Mouse (Mus musculus): ENCODE results near the gene Fut2. TPM values are rescaled to one million over a fixed set of nuclear protein-coding genes. Genes with fewer than 3 reads are reported as not detected.

The Fut2 gene
- polyA plus RNA-seq, 1 experiment from 2014 or later: 0.08 TPM

GRCm38 (mm10) chr7:45709677-45710355, 43.6 kb upstream of the Fut2 start:
- Histone ChIP-seq H3K4me2 (no peak overlapping the region), H3K9me3 (ENCODE audit: control insufficient read depth, low read length) (no peaks in the 10 kb centered on the region)

GRCm38 (mm10) chr7:45709036-45709435, 42.8 kb upstream of the Fut2 start:
- no peak for ATAC-seq (replicated peaks; ENCODE audit: low FRiP score)
- no peak overlapping the region for H3K4me2 ChIP-seq
- H3K4me3 ChIP-seq (ENCODE audit: low read depth, low read length): no peak overlapping the region
- peaks cover 29% of the 10 kb centered on the region for H3K36me3 ChIP-seq (ENCODE audit: control insufficient read depth, insufficient read depth, low read length)
- H3K9ac ChIP-seq (ENCODE audit: low read depth, low read length): no peak overlapping the region
- H3K9me3 ChIP-seq (ENCODE audit: control insufficient read depth, low read length): no peaks in the 10 kb centered on the region
- DNase-seq (ENCODE audit: low spot score): no peak
- 53% methylated on average over 6 of the region's 6 CpGs for WGBS
- no peak overlapping the region for H3K27ac ChIP-seq (ENCODE audit: low read depth, low read length)
- H3K27me3 ChIP-seq (replicated peaks; ENCODE audit: control insufficient read depth, insufficient read depth, low read length): no peaks in the 10 kb centered on the region
- peaks cover 33% of the 10 kb centered on the region for H3K4me1 ChIP-seq (replicated peaks; ENCODE audit: control insufficient read depth, insufficient read depth, low read length)

More at GRCm38 (mm10) chr7:45709677-45710355, 43.6 kb upstream of the Fut2 start:
- Histone ChIP-seq H3K27ac (ENCODE audit: low read depth, low read length) (no peak overlapping the region), H3K4me3 (ENCODE audit: low read depth, low read length) (no peak overlapping the region), H3K36me3 (ENCODE audit: control insufficient read depth, insufficient read depth, low read length) (peaks cover 29% of the 10 kb centered on the region), H3K9ac (ENCODE audit: low read depth, low read length) (no peak overlapping the region), H3K4me1 (replicated peaks; ENCODE audit: control insufficient read depth, insufficient read depth, low read length) (peaks cover 40% of the 10 kb centered on the region), H3K27me3 (replicated peaks; ENCODE audit: control insufficient read depth, insufficient read depth, low read length) (no peaks in the 10 kb centered on the region)
- ATAC-seq (replicated peaks; ENCODE audit: low FRiP score): no peak
- WGBS: 77% methylated on average over 14 of the region's 14 CpGs
- no peak for DNase-seq (ENCODE audit: low spot score)

- Histone ChIP-seq H3K4me3 (ENCODE audit: low read depth, low read length) (no peak overlapping the region), H3K36me3 (ENCODE audit: control insufficient read depth, insufficient read depth, low read length) (peaks cover 26% of the 10 kb centered on the region), H3K9ac (ENCODE audit: low read depth, low read length) (0 out of 2 replicates have a peak overlapping the region, but pooled peaks have one; percentile 9), H3K27me3 (replicated peaks; ENCODE audit: control insufficient read depth, insufficient read depth, low read length) (no peaks in the 10 kb centered on the region), H3K4me1 (replicated peaks; ENCODE audit: control insufficient read depth, insufficient read depth, low read length) (peaks cover 38% of the 10 kb centered on the region), H3K27ac (ENCODE audit: low read depth, low read length) (peak overlapping the region; percentile 82), H3K9me3 (ENCODE audit: control insufficient read depth, low read length) (no peaks in the 10 kb centered on the region), H3K4me2 (peak overlapping the region; percentile 100)
- 40% methylated on average over 13 of the region's 13 CpGs for whole genome bisulfite sequencing
- no peak for ATAC-seq (replicated peaks; ENCODE audit: low FRiP score)
- no peak for DNase-seq (ENCODE audit: low spot score)
These were observed 42.1 kb upstream of the Fut2 start for GRCm38 (mm10) chr7:45708221-45708761.

- peaks cover 38% of the 10 kb centered on the region for H3K4me1 ChIP-seq (replicated peaks; ENCODE audit: control insufficient read depth, insufficient read depth, low read length)
- peak; percentile 89 for DNase-seq (ENCODE audit: low spot score)
- under 1% methylated on average over 27 of the region's 27 CpGs for WGBS
- peak overlapping the region; percentile 82 for H3K9ac ChIP-seq (ENCODE audit: low read depth, low read length)
- peak overlapping the region; percentile 100 for H3K4me2 ChIP-seq
- H3K9me3 ChIP-seq (ENCODE audit: control insufficient read depth, low read length): no peaks in the 10 kb centered on the region
- peak overlapping the region; percentile 69 for H3K4me3 ChIP-seq (ENCODE audit: low read depth, low read length)
- H3K27me3 ChIP-seq (replicated peaks; ENCODE audit: control insufficient read depth, insufficient read depth, low read length): no peaks in the 10 kb centered on the region
- peaks cover 18% of the 10 kb centered on the region for H3K36me3 ChIP-seq (ENCODE audit: control insufficient read depth, insufficient read depth, low read length)
- H3K27ac ChIP-seq (ENCODE audit: low read depth, low read length): peak overlapping the region; percentile 82
- 0 out of 2 replicates have a peak, but pooled peaks have one; percentile 17 for ATAC-seq (replicated peaks; ENCODE audit: low FRiP score)
These were observed 41.3 kb upstream of the Fut2 start for GRCm38 (mm10) chr7:45707375-45707967.

GRCm38 (mm10) chr7:45706721-45707241, 40.6 kb upstream of the Fut2 start:
- Histone ChIP-seq H3K4me1 (replicated peaks; ENCODE audit: control insufficient read depth, insufficient read depth, low read length) (peaks cover 38% of the 10 kb centered on the region), H3K9ac (ENCODE audit: low read depth, low read length) (peak overlapping the region; percentile 82), H3K36me3 (ENCODE audit: control insufficient read depth, insufficient read depth, low read length) (peaks cover 11% of the 10 kb centered on the region), H3K27ac (ENCODE audit: low read depth, low read length) (peak overlapping the region; percentile 82), H3K9me3 (ENCODE audit: control insufficient read depth, low read length) (no peaks in the 10 kb centered on the region), H3K4me2 (peak overlapping the region; percentile 100), H3K4me3 (ENCODE audit: low read depth, low read length) (peak overlapping the region; percentile 69), H3K27me3 (replicated peaks; ENCODE audit: control insufficient read depth, insufficient read depth, low read length) (peaks cover under 1% of the 10 kb centered on the region; the same call in 1 of the 2 replicates)
- WGBS: under 1% methylated on average over 41 of the region's 45 CpGs
- DNase-seq (ENCODE audit: low spot score) (peak; percentile 89), ATAC-seq (replicated peaks; ENCODE audit: low FRiP score) (peak; percentile 42)

GRCm38 (mm10) chr7:45705873-45706281, 39.7 kb upstream of the Fut2 start:
- Histone ChIP-seq H3K4me3 (ENCODE audit: low read depth, low read length) (peak overlapping the region; percentile 69), H3K9ac (ENCODE audit: low read depth, low read length) (peak overlapping the region; percentile 82), H3K4me2 (peak overlapping the region; percentile 100), H3K4me1 (replicated peaks; ENCODE audit: control insufficient read depth, insufficient read depth, low read length) (peaks cover 42% of the 10 kb centered on the region), H3K27ac (ENCODE audit: low read depth, low read length) (peak overlapping the region; percentile 82), H3K27me3 (replicated peaks; ENCODE audit: control insufficient read depth, insufficient read depth, low read length) (peaks cover 9% of the 10 kb centered on the region), H3K36me3 (ENCODE audit: control insufficient read depth, insufficient read depth, low read length) (peaks cover 3% of the 10 kb centered on the region; the same call in 1 of the 2 replicates), H3K9me3 (ENCODE audit: control insufficient read depth, low read length) (no peaks in the 10 kb centered on the region)
- DNase-seq (ENCODE audit: low spot score) (peak; percentile 69), ATAC-seq (replicated peaks; ENCODE audit: low FRiP score) (no peak)
- 2% methylated on average over 7 of the region's 7 CpGs for WGBS

- H3K9me3 ChIP-seq (ENCODE audit: control insufficient read depth, low read length): no peaks in the 10 kb centered on the region
- peak overlapping the region; percentile 42 for H3K9ac ChIP-seq (ENCODE audit: low read depth, low read length)
- ATAC-seq (replicated peaks; ENCODE audit: low FRiP score): no peak
- H3K4me2 ChIP-seq: peak overlapping the region; percentile 100
- no peak for DNase-seq (ENCODE audit: low spot score)
- H3K27ac ChIP-seq (ENCODE audit: low read depth, low read length): peak overlapping the region; percentile 59
- H3K36me3 ChIP-seq (ENCODE audit: control insufficient read depth, insufficient read depth, low read length): no peaks in the 10 kb centered on the region; the same call in 1 of the 2 replicates
- H3K4me3 ChIP-seq (ENCODE audit: low read depth, low read length): peak overlapping the region; percentile 69
- peaks cover 13% of the 10 kb centered on the region for H3K27me3 ChIP-seq (replicated peaks; ENCODE audit: control insufficient read depth, insufficient read depth, low read length)
- H3K4me1 ChIP-seq (replicated peaks; ENCODE audit: control insufficient read depth, insufficient read depth, low read length): peaks cover 44% of the 10 kb centered on the region
- WGBS: under 1% methylated on average over 20 of the region's 21 CpGs
These were observed 39.3 kb upstream of the Fut2 start for GRCm38 (mm10) chr7:45705443-45705864.

GRCm38 (mm10) chr7:45704730-45705442, 38.7 kb upstream of the Fut2 start, which contains the start of gene Dbp:
Gene Dbp (plus strand): TSS chr7:45705088.
- Histone ChIP-seq H3K36me3 (ENCODE audit: control insufficient read depth, insufficient read depth, low read length) (no peaks in the 10 kb centered on the region), H3K9ac (ENCODE audit: low read depth, low read length) (peak within 1 kb of the TSS; percentile 62), H3K4me3 (ENCODE audit: low read depth, low read length) (peak within 1 kb of the TSS; percentile 69), H3K27me3 (replicated peaks; ENCODE audit: control insufficient read depth, insufficient read depth, low read length) (peaks cover 18% of the 10 kb centered on the region), H3K4me1 (replicated peaks; ENCODE audit: control insufficient read depth, insufficient read depth, low read length) (peaks cover 44% of the 10 kb centered on the region), H3K4me2 (peak within 1 kb of the TSS; percentile 100), H3K27ac (ENCODE audit: low read depth, low read length) (peak within 1 kb of the TSS; percentile 82), H3K9me3 (ENCODE audit: control insufficient read depth, low read length) (no peaks in the 10 kb centered on the region)
- WGBS: under 1% methylated on average over 36 of the region's 36 CpGs
- peak; percentile 85 for ATAC-seq (replicated peaks; ENCODE audit: low FRiP score)
- peak; percentile 94 for DNase-seq (ENCODE audit: low spot score)
